Mouse (Mus musculus) heart, embryonic 12.5 days (tissue): Measurements from ENCODE around the gene Ckap5. TPM values are rescaled to one million over a fixed set of nuclear protein-coding genes. Genes with fewer than 3 reads are reported as not detected.
"Not testable (repeated sequence)": the region's sequence is repeated elsewhere in the genome, so short reads cannot be mapped to it uniquely, and the experiment has no call there.

ENCODE experiments used
- ATAC-seq: fragments of 200-750 bp; cut with Nextera tagmentation; 2 replicates; pipeline ENCODE4 v1.8.0; 2017; ENCODE audit warnings: moderate TSS enrichment, moderate library complexity; ENCODE audit not compliant: insufficient number of reproducible peaks, low FRiP score
- H3K27ac ChIP-seq: fragments of 300-500 bp; sonication (generic); 2 replicates; pipeline ENCODE4 v1.5.1; 2016; ENCODE audit warnings: mild to moderate bottlenecking, moderate library complexity; ENCODE audit not compliant: poor library complexity, severe bottlenecking
- H3K27me3 ChIP-seq: fragments of 300-500 bp; sonication (generic); replicated peaks from 2 replicates; pipeline ENCODE4 v1.6.1; 2016; ENCODE audit warnings: mild to moderate bottlenecking, moderate library complexity
- H3K36me3 ChIP-seq: fragments of 300-500 bp; sonication (generic); 2 replicates; pipeline ENCODE4 v1.6.1; 2016; ENCODE audit warnings: mild to moderate bottlenecking, moderate library complexity
- H3K4me1 ChIP-seq: fragments of 300-500 bp; sonication (generic); replicated peaks from 2 replicates; pipeline ENCODE4 v1.6.1; 2016; ENCODE audit warnings: mild to moderate bottlenecking
- H3K4me2 ChIP-seq: fragments of 300-500 bp; sonication (generic); 2 replicates; pipeline ENCODE4 v1.6.1; 2016; ENCODE audit warnings: mild to moderate bottlenecking, moderate library complexity
- H3K4me3 ChIP-seq: fragments of 300-500 bp; sonication (generic); 2 replicates; pipeline ENCODE4 v1.5.1; 2016; ENCODE audit warnings: mild to moderate bottlenecking
- H3K9ac ChIP-seq: fragments of 300-500 bp; sonication (generic); 2 replicates; pipeline ENCODE4 v1.6.1; 2016; ENCODE audit warnings: mild to moderate bottlenecking, moderate library complexity
- H3K9me3 ChIP-seq: fragments of 300-500 bp; sonication (generic); replicated peaks from 2 replicates; pipeline ENCODE4 v1.6.1; 2016; ENCODE audit warnings: mild to moderate bottlenecking, moderate library complexity
- WGBS: fragments of 180-500 bp; shearing (Covaris S2); methylation state at CpG from one replicate; pipeline ENCODE4 v1.1.7; 2016; 5-methylcytosine and 5-hydroxymethylcytosine counted together
- polyA plus RNA-seq: library from polyadenylated mRNA; unstranded; fragments of >200 nt; fragmentation: Nextera tagmentation; extraction: Ambion mirVana; gene quantifications from 2 replicates; pipeline ENCODE4 v1.2.1, GENCODE M21; 2016

Gene Ckap5
- polyA plus RNA-seq, 1 experiment from 2014 or later, result 77.1 TPM

GRCm38 (mm10) chr2:91517186-91517585, 9.4 kb upstream of the Ckap5 start:
- ATAC-seq, result no peak
- H3K27me3 ChIP-seq, result no peaks in the 10 kb centered on the region
- H3K36me3 ChIP-seq, result peaks cover 10% of the 10 kb centered on the region
- no peak overlapping the region for H3K4me2 ChIP-seq
- H3K4me1 ChIP-seq, result peaks cover 7% of the 10 kb centered on the region; the same call in 1 of the 2 replicates
- H3K9me3 ChIP-seq, result no peaks in the 10 kb centered on the region
- H3K9ac ChIP-seq, result no peak overlapping the region
- no peak overlapping the region for H3K4me3 ChIP-seq
- WGBS, result 26% methylated on average over 2 of the region's 2 CpGs
- H3K27ac ChIP-seq, result 0 out of 2 replicates have a peak overlapping the region, but pooled peaks have one; percentile 22

- Histone ChIP-seq H3K9ac (peak overlapping the region; percentile 95), H3K9me3 (peaks cover 3% of the 10 kb centered on the region; the same call in 1 of the 2 replicates), H3K27ac (peak overlapping the region; percentile 74), H3K36me3 (peaks cover 18% of the 10 kb centered on the region), H3K27me3 (no peaks in the 10 kb centered on the region), H3K4me3 (peak overlapping the region; percentile 99), H3K4me2 (peak overlapping the region; percentile 84), H3K4me1 (peaks cover 10% of the 10 kb centered on the region)
- ATAC-seq, result no peak; the same call in 1 of the 2 replicates
- WGBS, result under 1% methylated on average over 14 of the region's 15 CpGs
These were observed 555 bp downstream of the Ckap5 start for GRCm38 (mm10) chr2:91527147-91527486.

GRCm38 (mm10) chr2:91537588-91538205, 11.1 kb downstream of the Ckap5 start:
- 1% methylated on average over 17 of the region's 17 CpGs for WGBS
- peak; percentile 97 for ATAC-seq

GRCm38 (mm10) chr2:91568125-91568524, 41.6 kb downstream of the Ckap5 start:
- Histone ChIP-seq H3K4me2 (no peak overlapping the region), H3K9me3 (no peaks in the 10 kb centered on the region), H3K27me3 (no peaks in the 10 kb centered on the region), H3K4me3 (no peak overlapping the region), H3K9ac (no peak overlapping the region), H3K27ac (no peak overlapping the region), H3K4me1 (no peaks in the 10 kb centered on the region), H3K36me3 (peaks cover 71% of the 10 kb centered on the region)
- 85% methylated on average over 2 of the region's 2 CpGs for WGBS
- ATAC-seq, result no peak

More at GRCm38 (mm10) chr2:91537588-91538205, 11.1 kb downstream of the Ckap5 start:
- Histone ChIP-seq H3K4me2 (peak overlapping the region; percentile 76), H3K9ac (peak overlapping the region; percentile 70), H3K4me3 (peak overlapping the region; percentile 52), H3K9me3 (no peaks in the 10 kb centered on the region), H3K36me3 (no peaks in the 10 kb centered on the region), H3K4me1 (peaks cover 6% of the 10 kb centered on the region), H3K27ac (peak overlapping the region; percentile 67), H3K27me3 (no peaks in the 10 kb centered on the region)

- Histone ChIP-seq H3K36me3 (peaks cover 61% of the 10 kb centered on the region), H3K27ac (no peak overlapping the region), H3K4me2 (no peak overlapping the region), H3K27me3 (no peaks in the 10 kb centered on the region), H3K9me3 (no peaks in the 10 kb centered on the region), H3K9ac (no peak overlapping the region), H3K4me3 (no peak overlapping the region), H3K4me1 (no peaks in the 10 kb centered on the region)
- no peak for ATAC-seq
- WGBS, result 89% methylated on average over 1 of the region's 1 CpGs
These were observed 54.3 kb downstream of the Ckap5 start for GRCm38 (mm10) chr2:91580894-91581293.

- Histone ChIP-seq H3K9me3 (no peaks in the 10 kb centered on the region), H3K36me3 (peaks cover 55% of the 10 kb centered on the region), H3K4me1 (no peaks in the 10 kb centered on the region), H3K4me3 (no peak overlapping the region), H3K9ac (no peak overlapping the region), H3K4me2 (no peak overlapping the region), H3K27ac (no peak overlapping the region), H3K27me3 (no peaks in the 10 kb centered on the region)
- WGBS, result 100% methylated on average over 1 of the region's 1 CpGs
- no peak for ATAC-seq
These were observed 59.7 kb downstream of the Ckap5 start for GRCm38 (mm10) chr2:91586242-91586641.

- Histone ChIP-seq H3K4me3 (no peak overlapping the region), H3K9me3 (no peaks in the 10 kb centered on the region), H3K27ac (no peak overlapping the region), H3K27me3 (no peaks in the 10 kb centered on the region), H3K4me2 (no peak overlapping the region), H3K9ac (no peak overlapping the region), H3K36me3 (peaks cover 80% of the 10 kb centered on the region), H3K4me1 (no peaks in the 10 kb centered on the region)
- no peak for ATAC-seq
- WGBS, result 91% methylated on average over 4 of the region's 4 CpGs
These were observed 73.9 kb downstream of the Ckap5 start for GRCm38 (mm10) chr2:91600475-91600874.

- 88% methylated on average over 4 of the region's 4 CpGs for WGBS
- Histone ChIP-seq H3K9ac (no peak overlapping the region), H3K36me3 (peaks cover 79% of the 10 kb centered on the region), H3K9me3 (no peaks in the 10 kb centered on the region), H3K27me3 (no peaks in the 10 kb centered on the region), H3K4me3 (no peak overlapping the region), H3K27ac (no peak overlapping the region), H3K4me2 (no peak overlapping the region), H3K4me1 (no peaks in the 10 kb centered on the region)
- ATAC-seq, result no peak
These were observed 75.8 kb downstream of the Ckap5 start for GRCm38 (mm10) chr2:91602389-91602788.

- not testable (repeated sequence) for H3K4me3 ChIP-seq, ATAC-seq
- peaks cover 72% of the 10 kb centered on the region for H3K36me3 ChIP-seq
These were observed 82.8 kb downstream of the Ckap5 start for GRCm38 (mm10) chr2:91609370-91609769.

GRCm38 (mm10) chr2:91622356-91622755, 95.8 kb downstream of the Ckap5 start:
- H3K4me2 ChIP-seq, result no peak overlapping the region
- no peak overlapping the region for H3K4me3 ChIP-seq
- no peak overlapping the region for H3K9ac ChIP-seq
- no peaks in the 10 kb centered on the region for H3K9me3 ChIP-seq
- H3K4me1 ChIP-seq, result no peaks in the 10 kb centered on the region
- no peak overlapping the region for H3K27ac ChIP-seq
- no peaks in the 10 kb centered on the region for H3K27me3 ChIP-seq
- 85% methylated on average over 5 of the region's 5 CpGs for WGBS
- ATAC-seq, result no peak
- peaks cover 61% of the 10 kb centered on the region for H3K36me3 ChIP-seq

More at GRCm38 (mm10) chr2:91609370-91609769, 82.8 kb downstream of the Ckap5 start:
- not testable (repeated sequence) for H3K9ac ChIP-seq, H3K9me3 ChIP-seq, H3K27me3 ChIP-seq, H3K4me1 ChIP-seq, H3K27ac ChIP-seq, H3K4me2 ChIP-seq

- ATAC-seq, H3K4me1 ChIP-seq, H3K9ac ChIP-seq, H3K27me3 ChIP-seq, H3K4me2 ChIP-seq, H3K27ac ChIP-seq, H3K9me3 ChIP-seq, H3K4me3 ChIP-seq: not testable (repeated sequence)
- peaks cover 51% of the 10 kb centered on the region for H3K36me3 ChIP-seq
- WGBS, result 95% methylated on average over 7 of the region's 7 CpGs
These were observed 96.8 kb downstream of the Ckap5 start for GRCm38 (mm10) chr2:91623366-91623765.

- Histone ChIP-seq H3K4me1 (no peaks in the 10 kb centered on the region), H3K36me3 (peaks cover 15% of the 10 kb centered on the region), H3K4me2 (no peak overlapping the region), H3K27me3 (no peaks in the 10 kb centered on the region), H3K27ac (no peak overlapping the region), H3K4me3 (no peak overlapping the region), H3K9me3 (no peaks in the 10 kb centered on the region), H3K9ac (no peak overlapping the region)
- 63% methylated on average over 5 of the region's 5 CpGs for WGBS
- no peak for ATAC-seq
These were observed 100.9 kb downstream of the Ckap5 start for GRCm38 (mm10) chr2:91627486-91627885.
